Mouse (Mus musculus) midbrain, embryonic 14.5 days (tissue): ENCODE data around the gene Thy1. TPM values are rescaled to one million over a fixed set of nuclear protein-coding genes. Genes with fewer than 3 reads are reported as not detected.

Experiments
- ATAC-seq: fragments of 200-750 bp; cut with Nextera tagmentation; 2 replicates; pipeline ENCODE4 v1.8.0; 2017; ENCODE audit warnings: moderate number of reproducible peaks, moderate library complexity; ENCODE audit not compliant: low FRiP score, low TSS enrichment
- DNase-seq: peaks from one replicate; pipeline ENCODE4 v3.0.0-alpha.2; 2015
- H3K27ac ChIP-seq: fragments of 300-500 bp; sonication (generic); replicated peaks from 2 replicates; pipeline ENCODE4 v1.5.1; 2014; ENCODE audit warnings: mild to moderate bottlenecking, low read depth, low read length, moderate library complexity
- H3K27me3 ChIP-seq: fragments of 300-500 bp; sonication (generic); 2 replicates; pipeline ENCODE4 v1.6.1; 2014; ENCODE audit warnings: low read length, control low read depth, mixed read lengths; ENCODE audit not compliant: control insufficient read depth, insufficient read depth
- H3K36me3 ChIP-seq: fragments of 300-500 bp; sonication (generic); 2 replicates; pipeline ENCODE4 v1.6.1; 2014; ENCODE audit warnings: low read length, control low read depth; ENCODE audit not compliant: control insufficient read depth, insufficient read depth
- H3K4me1 ChIP-seq: fragments of 300-500 bp; sonication (generic); 2 replicates; pipeline ENCODE4 v1.6.1; 2014; ENCODE audit warnings: mild to moderate bottlenecking, antibody characterized with exemption, low read length, control low read depth; ENCODE audit not compliant: control insufficient read depth, insufficient read depth
- H3K4me2 ChIP-seq: fragments of 300-500 bp; sonication (generic); 2 replicates; pipeline ENCODE4 v1.6.1; 2014; ENCODE audit warnings: mild to moderate bottlenecking, low read length, moderate library complexity
- H3K4me3 ChIP-seq: fragments of 300-500 bp; sonication (generic); replicated peaks from 2 replicates; pipeline ENCODE4 v1.5.1; 2014; ENCODE audit warnings: low read depth, low read length
- H3K9ac ChIP-seq: fragments of 300-500 bp; sonication (generic); replicated peaks from 2 replicates; pipeline ENCODE4 v1.6.1; 2014; ENCODE audit warnings: mild to moderate bottlenecking, low read length, moderate library complexity
- H3K9me3 ChIP-seq: fragments of 300-500 bp; sonication (generic); 2 replicates; pipeline ENCODE4 v1.6.1; 2016; ENCODE audit warnings: low read length, control low read depth, mixed read lengths; ENCODE audit not compliant: control insufficient read depth
- WGBS: fragments of 180-500 bp; shearing (Covaris S2); extraction: QIAGEN DNeasy Blood & Tissue Kit; methylation state at CpG from one replicate; pipeline ENCODE4 v1.1.7; 2014; 5-methylcytosine and 5-hydroxymethylcytosine counted together
- polyA plus RNA-seq: library from polyadenylated mRNA; unstranded; fragments of >200 nt; fragmentation: Nextera tagmentation; extraction: Ambion mirVana; gene quantifications from 2 replicates; pipeline ENCODE4 v1.2.1, GENCODE M21; 2014

The Thy1 gene
- polyA plus RNA-seq, 1 experiment from 2014 or later: 1.6 TPM

- H3K4me1 ChIP-seq: 0 out of 2 replicates have a peak, but pooled peaks cover 5% of the 10 kb centered on the region
- 94% methylated on average over 1 of the region's 1 CpGs for WGBS
- no peak for DNase-seq
- H3K36me3 ChIP-seq: no peaks in the 10 kb centered on the region
- no peak overlapping the region for H3K27ac ChIP-seq
- no peak overlapping the region for H3K4me3 ChIP-seq
- no peaks in the 10 kb centered on the region for H3K9me3 ChIP-seq
- no peak overlapping the region for H3K4me2 ChIP-seq
- H3K9ac ChIP-seq: no peak overlapping the region
- peaks cover 23% of the 10 kb centered on the region for H3K27me3 ChIP-seq
- no peak for ATAC-seq
These were observed 846 bp upstream of the Thy1 start for GRCm38 (mm10) chr9:44042396-44042680.

GRCm38 (mm10) chr9:44043708-44044425 is 683 bp downstream of the Thy1 start:
- H3K27ac ChIP-seq: no peak overlapping the region
- 0 out of 2 replicates have a peak, but pooled peaks cover 5% of the 10 kb centered on the region for H3K4me1 ChIP-seq
- DNase-seq (peak; percentile 20), ATAC-seq (no peak)
- 3% methylated on average over 22 of the region's 23 CpGs for WGBS
- H3K27me3 ChIP-seq: peaks cover 23% of the 10 kb centered on the region
- H3K9me3 ChIP-seq: no peaks in the 10 kb centered on the region
- H3K4me3 ChIP-seq: peak overlapping the region; percentile 30
- H3K9ac ChIP-seq: peak overlapping the region; percentile 3; the same call in 1 of the 2 replicates
- H3K4me2 ChIP-seq: peak overlapping the region; percentile 65
- no peaks in the 10 kb centered on the region for H3K36me3 ChIP-seq

GRCm38 (mm10) chr9:44044426-44045157 is 1.4 kb downstream of the Thy1 start:
- 43% methylated on average over 14 of the region's 14 CpGs for WGBS

GRCm38 (mm10) chr9:44045158-44045883 is 2.1 kb downstream of the Thy1 start:
- peaks cover 23% of the 10 kb centered on the region for H3K27me3 ChIP-seq
- WGBS: 67% methylated on average over 3 of the region's 3 CpGs
- no peak for ATAC-seq
- no peaks in the 10 kb centered on the region for H3K9me3 ChIP-seq
- no peak overlapping the region for H3K4me2 ChIP-seq
- H3K4me1 ChIP-seq: 0 out of 2 replicates have a peak, but pooled peaks cover 5% of the 10 kb centered on the region
- H3K9ac ChIP-seq: no peak overlapping the region
- H3K4me3 ChIP-seq: no peak overlapping the region
- no peaks in the 10 kb centered on the region for H3K36me3 ChIP-seq
- no peak for DNase-seq
- no peak overlapping the region for H3K27ac ChIP-seq

More at GRCm38 (mm10) chr9:44044426-44045157, 1.4 kb downstream of the Thy1 start:
- ATAC-seq (no peak), DNase-seq (peak; percentile 11)
- Histone ChIP-seq H3K9me3 (no peaks in the 10 kb centered on the region), H3K4me2 (no peak overlapping the region), H3K27me3 (peaks cover 23% of the 10 kb centered on the region), H3K27ac (no peak overlapping the region), H3K36me3 (no peaks in the 10 kb centered on the region), H3K9ac (no peak overlapping the region), H3K4me1 (0 out of 2 replicates have a peak, but pooled peaks cover 5% of the 10 kb centered on the region), H3K4me3 (no peak overlapping the region)

GRCm38 (mm10) chr9:44045884-44046272 is 2.7 kb downstream of the Thy1 start:
- Histone ChIP-seq H3K4me1 (0 out of 2 replicates have a peak, but pooled peaks cover 5% of the 10 kb centered on the region), H3K4me2 (no peak overlapping the region), H3K9ac (no peak overlapping the region), H3K36me3 (no peaks in the 10 kb centered on the region), H3K9me3 (no peaks in the 10 kb centered on the region), H3K27ac (no peak overlapping the region), H3K4me3 (no peak overlapping the region), H3K27me3 (peaks cover 23% of the 10 kb centered on the region)
- 83% methylated on average over 5 of the region's 5 CpGs for WGBS
- no peak for DNase-seq
- no peak for ATAC-seq

GRCm38 (mm10) chr9:44046426-44046825 is 3.2 kb downstream of the Thy1 start:
- H3K27ac ChIP-seq: no peak overlapping the region
- no peaks in the 10 kb centered on the region for H3K36me3 ChIP-seq
- 0 out of 2 replicates have a peak, but pooled peaks cover 5% of the 10 kb centered on the region for H3K4me1 ChIP-seq
- DNase-seq: no peak
- WGBS: 95% methylated on average over 12 of the region's 12 CpGs
- no peak for ATAC-seq
- H3K27me3 ChIP-seq: peaks cover 23% of the 10 kb centered on the region
- no peaks in the 10 kb centered on the region for H3K9me3 ChIP-seq
- H3K9ac ChIP-seq: no peak overlapping the region
- no peak overlapping the region for H3K4me2 ChIP-seq
- no peak overlapping the region for H3K4me3 ChIP-seq

GRCm38 (mm10) chr9:44047071-44047470 is 3.9 kb downstream of the Thy1 start:
- Histone ChIP-seq H3K9me3 (no peaks in the 10 kb centered on the region), H3K27ac (no peak overlapping the region), H3K9ac (no peak overlapping the region), H3K4me1 (0 out of 2 replicates have a peak, but pooled peaks cover 5% of the 10 kb centered on the region), H3K4me3 (no peak overlapping the region), H3K36me3 (no peaks in the 10 kb centered on the region), H3K27me3 (peaks cover 18% of the 10 kb centered on the region), H3K4me2 (no peak overlapping the region)
- 72% methylated on average over 6 of the region's 6 CpGs for WGBS
- DNase-seq: no peak
- no peak for ATAC-seq

- Histone ChIP-seq H3K27ac (no peak overlapping the region), H3K4me2 (no peak overlapping the region), H3K4me1 (0 out of 2 replicates have a peak, but pooled peaks cover 5% of the 10 kb centered on the region), H3K9ac (no peak overlapping the region), H3K36me3 (no peaks in the 10 kb centered on the region), H3K9me3 (no peaks in the 10 kb centered on the region), H3K4me3 (no peak overlapping the region), H3K27me3 (peaks cover 18% of the 10 kb centered on the region)
- DNase-seq (no peak), ATAC-seq (no peak)
- 81% methylated on average over 14 of the region's 14 CpGs for WGBS
These were observed 4.6 kb downstream of the Thy1 start for GRCm38 (mm10) chr9:44047571-44048490.
